Comparison of ENCODE assay signal across 9 mouse cellular contexts in genomic region chr2:74752431-74753174, GRCm38 (mm10). TPM values are rescaled to one million over a fixed set of nuclear protein-coding genes. Genes with fewer than 3 reads are reported as not detected.
DNase-seq lines count a peak whose midpoint lies in the region; ATAC-seq and TF ChIP-seq lines count a peak whose summit lies in the region.
"Had no signal": no experiment of that assay in that cellular context is flagged by ENCODE, and none has a peak within 500 bp of the region (broad histone marks: within the 10 kb centered on the region; RNA-seq: fewer than 3 reads in every experiment).

No protein-coding gene starts in this region.

- peak overlapping the region; percentile 61 for H3K4me3 ChIP-seq in gastrocnemius, adult 2 months
- H3K4me3 ChIP-seq in testis, adult 2 months (ENCODE audit: control insufficient read depth, low read depth, low read length), result peak overlapping the region; percentile 80
- no peak overlapping the region for H3K4me3 ChIP-seq in liver, embryonic 13.5 days (replicated peaks)

- ATAC-seq in liver, embryonic 13.5 days (ENCODE audit: low read depth), result no peak

- 4% methylated on average over 45 of the region's 45 CpGs for WGBS in liver, embryonic 13.5 days (ENCODE audit: insufficient replicate concordance)

- peaks cover 22% of the 10 kb centered on the region for H3K4me1 ChIP-seq in testis, adult 2 months (ENCODE audit: control insufficient read depth, insufficient read depth, low read length)
- no peaks in the 10 kb centered on the region for H3K4me1 ChIP-seq in liver, embryonic 13.5 days (replicated peaks)

- H3K9me3 ChIP-seq in liver, embryonic 13.5 days (replicated peaks), result no peaks in the 10 kb centered on the region

- no peak overlapping the region for H3K27ac ChIP-seq in gastrocnemius, adult 2 months
- H3K27ac ChIP-seq in testis, adult 2 months (ENCODE audit: control insufficient read depth, insufficient read depth, low read depth, low read length), result no peak overlapping the region
- H3K27ac ChIP-seq in liver, embryonic 13.5 days, result no peak overlapping the region

- H3K36me3 ChIP-seq in testis, adult 2 months (ENCODE audit: control insufficient read depth, insufficient read depth, low read length), result no peaks in the 10 kb centered on the region
- no peaks in the 10 kb centered on the region for H3K36me3 ChIP-seq in liver, embryonic 13.5 days

- no peak for DNase-seq in gastrocnemius, adult 2 months
- DNase-seq in gastrocnemius, postnatal 25 days, result no peak
- no peak for DNase-seq in testis, postnatal 14 days (ENCODE audit: low spot score)
- no peak for DNase-seq in liver, embryonic 13.5 days
- DNase-seq in left cerebral cortex, postnatal 25 days (ENCODE audit: low spot score in 2 of 2), result no peak
- no peak for DNase-seq in thymus, postnatal 0 days (ENCODE audit: low spot score)
- DNase-seq in right cerebral cortex, postnatal 10 days (ENCODE audit: low spot score in 2 of 2), result no peak
- DNase-seq: thymus, postnatal 36 days had no signal

- H3K4me2 ChIP-seq in liver, embryonic 13.5 days, result peak overlapping the region; percentile 26; the same call in 1 of the 2 replicates

- H3K27me3 ChIP-seq in testis, adult 2 months (ENCODE audit: control insufficient read depth, insufficient read depth, low read length), result peaks cover 10% of the 10 kb centered on the region
- H3K27me3 ChIP-seq in liver, embryonic 13.5 days, result peaks cover 93% of the 10 kb centered on the region

- intact Hi-C loops in gastrocnemius, adult 2 months (cut with DNase I), result no loop called here
- intact Hi-C loops in left cerebral cortex, postnatal 25 days (cut with DNase I), result no loop called here

- no peak overlapping the region for H3K9ac ChIP-seq in liver, embryonic 13.5 days

- no peak for TF ChIP-seq CTCF in gastrocnemius, adult 2 months (IDR thresholded peaks at IDR 0.05)
- no peak for TF ChIP-seq CTCF in testis, adult 2 months (IDR thresholded peaks at IDR 0.05; ENCODE audit: control insufficient read depth, insufficient read depth, insufficient replicate concordance, low read depth, low read length)

- TF ChIP-seq POLR2A in testis, adult 2 months (IDR thresholded peaks at IDR 0.05; ENCODE audit: control insufficient read depth, low read depth, low read length), result no peak

RNA-seq across cellular contexts. Expression of gene Hoxd1, which starts 10.2 kb away (rescaled TPM):
- not detected for total RNA-seq in gastrocnemius, adult 2 months (2021)
- not detected for total RNA-seq in gastrocnemius, postnatal 25 days (2021)
- not detected in 2 replicates for polyA plus RNA-seq in testis, adult 2 months (2012; rRNA removed)
- polyA plus RNA-seq in liver, embryonic 13.5 days (2015; fragmentation: Nextera tagmentation; extraction: Ambion mirVana), result not detected in 2 replicates
- under 1 TPM in 1 of 2 experiments, not detected in 1; 0.37 TPM for total RNA-seq in left cerebral cortex, postnatal 25 days (2021)
- polyA plus RNA-seq in thymus, postnatal 0 days (2015; fragmentation: Nextera tagmentation; extraction: Ambion mirVana), result not detected in 2 replicates

RNA-seq across cellular contexts. Expression of gene Gm28230, which starts 26.1 kb away (rescaled TPM):
- under 1 TPM; 0.08 to 0.36 TPM for total RNA-seq in gastrocnemius, adult 2 months (2021)
- total RNA-seq in gastrocnemius, postnatal 25 days (2021), result under 1 TPM in 1 of 2 experiments, not detected in 1; 0.27 TPM
- 0.46 and 1.2 TPM in 2 replicates for polyA plus RNA-seq in testis, adult 2 months (2012; rRNA removed)
- polyA plus RNA-seq in liver, embryonic 13.5 days (2015; fragmentation: Nextera tagmentation; extraction: Ambion mirVana), result not detected in 2 replicates
- total RNA-seq in left cerebral cortex, postnatal 25 days (2021), result not detected
- polyA plus RNA-seq in thymus, postnatal 0 days (2015; fragmentation: Nextera tagmentation; extraction: Ambion mirVana), result not detected in 2 replicates

RNA-seq across cellular contexts. Expression of gene Hoxd4, which starts 40.9 kb away (rescaled TPM):
- total RNA-seq in gastrocnemius, adult 2 months (2021), result 1 to 10 TPM; 1.4 to 2.0 TPM
- 1 to 10 TPM; 1.4 to 2.2 TPM for total RNA-seq in gastrocnemius, postnatal 25 days (2021)
- 3.3 and 5.3 TPM in 2 replicates for polyA plus RNA-seq in testis, adult 2 months (2012; rRNA removed)
- not detected in 2 replicates for polyA plus RNA-seq in liver, embryonic 13.5 days (2015; fragmentation: Nextera tagmentation; extraction: Ambion mirVana)
- total RNA-seq in left cerebral cortex, postnatal 25 days (2021), result not detected
- 0.17 TPM in 1 of 2 replicates, not detected in the other for polyA plus RNA-seq in thymus, postnatal 0 days (2015; fragmentation: Nextera tagmentation; extraction: Ambion mirVana)

RNA-seq across cellular contexts. Expression of gene Hoxd3, which starts 40.9 kb away (rescaled TPM):
- total RNA-seq in gastrocnemius, adult 2 months (2021), result not detected
- not detected for total RNA-seq in gastrocnemius, postnatal 25 days (2021)
- polyA plus RNA-seq in testis, adult 2 months (2012; rRNA removed), result 0.48 and 1.4 TPM in 2 replicates
- polyA plus RNA-seq in liver, embryonic 13.5 days (2015; fragmentation: Nextera tagmentation; extraction: Ambion mirVana), result 0.10 and 0.16 TPM in 2 replicates
- total RNA-seq in left cerebral cortex, postnatal 25 days (2021), result not detected
- 0.10 and 0.37 TPM in 2 replicates for polyA plus RNA-seq in thymus, postnatal 0 days (2015; fragmentation: Nextera tagmentation; extraction: Ambion mirVana)

RNA-seq across cellular contexts. Expression of gene Hoxd8, which starts 48.2 kb away (rescaled TPM):
- total RNA-seq in gastrocnemius, adult 2 months (2021), result 10 to 100 TPM; 39.3 to 49.0 TPM
- total RNA-seq in gastrocnemius, postnatal 25 days (2021), result 10 to 100 TPM; 11.7 to 30.6 TPM
- polyA plus RNA-seq in testis, adult 2 months (2012; rRNA removed), result 23.1 and 23.6 TPM in 2 replicates
- polyA plus RNA-seq in liver, embryonic 13.5 days (2015; fragmentation: Nextera tagmentation; extraction: Ambion mirVana), result 0.08 and 0.10 TPM in 2 replicates
- under 1 TPM in 1 of 2 experiments, not detected in 1; 0.14 TPM for total RNA-seq in left cerebral cortex, postnatal 25 days (2021)
- 0.72 and 0.73 TPM in 2 replicates for polyA plus RNA-seq in thymus, postnatal 0 days (2015; fragmentation: Nextera tagmentation; extraction: Ambion mirVana)
